In the genomic region with DNA sequence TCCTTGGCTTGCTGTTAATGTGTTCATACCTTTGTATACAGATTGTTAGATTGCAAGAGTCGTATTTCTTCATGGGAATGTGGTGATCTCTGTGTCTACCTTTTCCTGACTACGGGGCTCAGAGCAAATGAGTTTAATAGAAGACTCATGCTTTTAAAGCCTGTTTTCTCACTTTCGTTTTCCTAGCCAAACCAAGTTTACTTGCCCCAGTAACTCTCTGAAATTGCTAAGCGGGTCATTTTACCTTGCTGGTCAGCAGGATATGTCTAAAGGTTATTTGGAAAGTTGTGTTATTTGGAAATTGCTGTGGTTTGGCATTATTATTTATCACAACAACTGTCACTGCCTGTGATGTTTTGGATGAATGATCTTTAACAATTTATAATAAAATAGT, we compare ENCODE assay signal across 8 mouse cellular contexts. TPM values are rescaled to one million over a fixed set of nuclear protein-coding genes. Genes with fewer than 3 reads are reported as not detected.
A peak's percentile ranks its signal among the peaks of the same experiment; 100 is the strongest.
DNase-seq lines count a peak whose midpoint lies in the region; ATAC-seq lines count a peak whose summit lies in the region.

No protein-coding gene starts in this region.

- peak overlapping the region; percentile 92 for H3K4me2 ChIP-seq in heart, embryonic 15.5 days
- peak overlapping the region; percentile 81 for H3K4me2 ChIP-seq in hindbrain, embryonic 14.5 days (replicated peaks)
- H3K4me2 ChIP-seq in midbrain, embryonic 13.5 days (replicated peaks) = peak overlapping the region; percentile 96

- no peak for ATAC-seq in heart, embryonic 15.5 days (replicated peaks; ENCODE audit: insufficient number of reproducible peaks, insufficient read depth, low FRiP score, low read depth)
- no peak for ATAC-seq in hindbrain, embryonic 14.5 days (ENCODE audit: low FRiP score)
- no peak for ATAC-seq in midbrain, embryonic 13.5 days

- H3K9ac ChIP-seq in heart, embryonic 15.5 days = peak overlapping the region; percentile 83
- H3K9ac ChIP-seq in hindbrain, embryonic 14.5 days = peak overlapping the region; percentile 79
- peak overlapping the region; percentile 89 for H3K9ac ChIP-seq in midbrain, embryonic 13.5 days (replicated peaks)

- H3K4me3 ChIP-seq in heart, embryonic 15.5 days = peak overlapping the region; percentile 88
- H3K4me3 ChIP-seq in hindbrain, embryonic 14.5 days (replicated peaks; ENCODE audit: low read length) = peak overlapping the region; percentile 90
- peak overlapping the region; percentile 82 for H3K4me3 ChIP-seq in midbrain, embryonic 13.5 days (replicated peaks)

- DNase-seq in heart, postnatal 36 days = no peak
- peak; percentile 25 for DNase-seq in adipocyte (ENCODE audit: low spot score)
- DNase-seq in hindbrain, embryonic 14.5 days (ENCODE audit: low spot score) = no peak
- DNase-seq in cerebellum, adult 9-11 months = no peak
- DNase-seq in cerebellum, postnatal 25 days = no peak
- DNase-seq in Muller cell, postnatal 12 days (ENCODE audit: inconsistent ontology term) = no peak

- intact Hi-C loops in heart, postnatal 36 days (cut with DNase I) = no loop called here

- peaks cover 33% of the 10 kb centered on the region for H3K4me1 ChIP-seq in heart, embryonic 15.5 days (replicated peaks)
- H3K4me1 ChIP-seq in hindbrain, embryonic 14.5 days (replicated peaks; ENCODE audit: control insufficient read depth, insufficient read depth, low read length) = peaks cover 21% of the 10 kb centered on the region
- H3K4me1 ChIP-seq in midbrain, embryonic 13.5 days (replicated peaks) = peaks cover 32% of the 10 kb centered on the region

- H3K9me3 ChIP-seq in heart, embryonic 15.5 days (replicated peaks) = no peaks in the 10 kb centered on the region
- H3K9me3 ChIP-seq in hindbrain, embryonic 14.5 days (ENCODE audit: control insufficient read depth, low read length) = no peaks in the 10 kb centered on the region
- H3K9me3 ChIP-seq in midbrain, embryonic 13.5 days = no peaks in the 10 kb centered on the region

- H3K27ac ChIP-seq in heart, embryonic 15.5 days = no peak overlapping the region; the same call in 1 of the 2 replicates
- H3K27ac ChIP-seq in hindbrain, embryonic 14.5 days = no peak overlapping the region
- no peak overlapping the region for H3K27ac ChIP-seq in midbrain, embryonic 13.5 days

- peaks cover 9% of the 10 kb centered on the region; the same call in 1 of the 2 replicates for H3K36me3 ChIP-seq in heart, embryonic 15.5 days
- peaks cover 19% of the 10 kb centered on the region for H3K36me3 ChIP-seq in hindbrain, embryonic 14.5 days (replicated peaks; ENCODE audit: control insufficient read depth, insufficient read depth)
- peaks cover 14% of the 10 kb centered on the region for H3K36me3 ChIP-seq in midbrain, embryonic 13.5 days

- no peaks in the 10 kb centered on the region for H3K27me3 ChIP-seq in heart, embryonic 15.5 days
- H3K27me3 ChIP-seq in hindbrain, embryonic 14.5 days (ENCODE audit: control insufficient read depth, insufficient read depth, low read length) = no peaks in the 10 kb centered on the region
- H3K27me3 ChIP-seq in midbrain, embryonic 13.5 days = no peaks in the 10 kb centered on the region

- 38% methylated on average over 4 of the region's 4 CpGs for WGBS in heart, embryonic 15.5 days
- WGBS in hindbrain, embryonic 14.5 days = 69% methylated on average over 4 of the region's 4 CpGs
- WGBS in midbrain, embryonic 13.5 days = 64% methylated on average over 4 of the region's 4 CpGs

RNA-seq across cellular contexts. Expression of a gene that starts 29.0 kb away (rescaled TPM):
- polyA plus RNA-seq in heart, embryonic 15.5 days (2015; fragmentation: Nextera tagmentation; extraction: Ambion mirVana) = 49.1 and 65.6 TPM in 2 replicates
- 100 to 1,000 TPM; 107 to 109 TPM for total RNA-seq in heart, postnatal 36 days (2021)
- 95.5 and 100 TPM in 2 replicates for polyA plus RNA-seq in hindbrain, embryonic 14.5 days (2014; fragmentation: Nextera tagmentation; extraction: Ambion mirVana)
- 75.8 and 85.2 TPM in 2 replicates for polyA plus RNA-seq in midbrain, embryonic 13.5 days (2015; fragmentation: Nextera tagmentation; extraction: Ambion mirVana)

RNA-seq across cellular contexts. Expression of a gene that starts 29.1 kb away (rescaled TPM):
- polyA plus RNA-seq in heart, embryonic 15.5 days (2015; fragmentation: Nextera tagmentation; extraction: Ambion mirVana) = 35.4 and 40.1 TPM in 2 replicates
- total RNA-seq in heart, postnatal 36 days (2021) = 10 to 100 TPM; 50.2 to 50.6 TPM
- polyA plus RNA-seq in hindbrain, embryonic 14.5 days (2014; fragmentation: Nextera tagmentation; extraction: Ambion mirVana) = 35.1 and 36.8 TPM in 2 replicates
- polyA plus RNA-seq in midbrain, embryonic 13.5 days (2015; fragmentation: Nextera tagmentation; extraction: Ambion mirVana) = 41.0 and 42.0 TPM in 2 replicates

RNA-seq across cellular contexts. Expression of a gene that starts 29.1 kb away (rescaled TPM):
- 59.4 and 78.8 TPM in 2 replicates for polyA plus RNA-seq in heart, embryonic 15.5 days (2015; fragmentation: Nextera tagmentation; extraction: Ambion mirVana)
- 10 to 100 TPM; 26.8 to 28.6 TPM for total RNA-seq in heart, postnatal 36 days (2021)
- polyA plus RNA-seq in hindbrain, embryonic 14.5 days (2014; fragmentation: Nextera tagmentation; extraction: Ambion mirVana) = 65.7 and 74.2 TPM in 2 replicates
- 97.9 and 105 TPM in 2 replicates for polyA plus RNA-seq in midbrain, embryonic 13.5 days (2015; fragmentation: Nextera tagmentation; extraction: Ambion mirVana)
